8 mouse cellular contexts compared by ENCODE assay signal in the genomic region with DNA sequence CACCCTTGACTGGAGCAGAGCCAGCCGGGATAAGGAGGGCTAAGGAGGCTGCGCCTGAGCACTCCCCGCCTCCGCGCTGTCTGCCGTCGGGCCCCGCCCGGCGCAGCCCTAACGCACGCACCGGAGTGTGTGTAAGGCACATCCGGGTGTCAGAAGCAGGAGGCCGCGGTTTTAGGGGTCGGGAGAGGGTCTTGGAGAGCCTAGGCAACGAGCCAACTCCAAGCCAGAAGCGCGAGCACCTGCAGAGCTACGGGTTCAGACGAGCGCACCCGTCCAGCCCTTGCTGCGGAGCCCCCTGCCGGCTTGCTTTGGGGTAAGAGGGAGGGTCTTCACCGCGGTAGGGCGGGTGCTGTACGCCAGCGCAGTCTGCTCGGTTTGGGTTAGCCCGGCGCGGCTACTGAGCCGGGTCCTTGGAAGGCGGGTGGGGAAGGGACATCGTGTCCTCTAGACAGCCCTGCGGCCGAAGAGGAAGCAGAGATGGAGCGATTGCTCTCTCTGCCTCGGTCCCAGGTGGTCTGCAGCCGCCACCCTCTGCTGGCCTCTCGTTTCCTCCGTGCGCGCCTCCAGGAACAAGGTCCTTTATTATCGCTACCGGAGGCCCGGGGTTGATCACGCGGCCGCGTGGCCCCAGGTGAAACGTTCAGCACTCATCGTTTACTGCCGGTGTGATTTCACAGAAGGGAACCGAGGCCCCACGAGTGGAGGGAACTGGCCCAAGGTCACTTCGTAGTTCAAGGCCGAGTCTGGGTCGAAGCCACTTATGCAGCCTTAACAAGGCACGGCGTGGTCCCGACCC. TPM values are rescaled to one million over a fixed set of nuclear protein-coding genes. Genes with fewer than 3 reads are reported as not detected.
A peak's percentile ranks its signal among the peaks of the same experiment; 100 is the strongest.
DNase-seq lines count a peak whose midpoint lies in the region; ATAC-seq and TF ChIP-seq lines count a peak whose summit lies in the region.

No protein-coding gene starts in this region.

- no peaks in the 10 kb centered on the region for H3K79me2 ChIP-seq in myocyte (ENCODE audit: control insufficient read depth, insufficient read depth)

- no peak overlapping the region for H3ac ChIP-seq in myocyte (ENCODE audit: control insufficient read depth, insufficient read length)

- peak overlapping the region; percentile 96 for H3K4me2 ChIP-seq in heart, embryonic 12.5 days
- peak overlapping the region; percentile 99 for H3K4me2 ChIP-seq in liver, embryonic 11.5 days
- H3K4me2 ChIP-seq in myocyte (ENCODE audit: low read depth), result peak overlapping the region; percentile 85
- H3K4me2 ChIP-seq in stomach, embryonic 16.5 days (ENCODE audit: low read depth, low read length), result peak overlapping the region; percentile 91

- under 1% methylated on average over 64 of the region's 65 CpGs for WGBS in heart, embryonic 12.5 days
- under 1% methylated on average over 65 of the region's 65 CpGs for WGBS in liver, embryonic 11.5 days
- 1% methylated on average over 65 of the region's 65 CpGs for WGBS in stomach, embryonic 16.5 days

- peak; percentile 95 for DNase-seq in heart, adult 11 months
- DNase-seq in heart, adult 8-10 months (ENCODE audit: low spot score), result no peak
- DNase-seq in embryo, embryonic 10 days (ENCODE audit: low spot score), result peak; percentile 64
- peak; percentile 54 for DNase-seq in kidney, postnatal 10 days
- peak; percentile 72 for DNase-seq in liver, embryonic 11.5 days (ENCODE audit: low spot score)

- peaks cover 28% of the 10 kb centered on the region for H3K27me3 ChIP-seq in heart, embryonic 12.5 days (replicated peaks)
- peaks cover 24% of the 10 kb centered on the region for H3K27me3 ChIP-seq in liver, embryonic 11.5 days (replicated peaks; ENCODE audit: control insufficient read depth, insufficient read depth, low read length)
- H3K27me3 ChIP-seq in myocyte (ENCODE audit: control insufficient read depth, insufficient read depth, insufficient read length), result peaks cover 27% of the 10 kb centered on the region
- H3K27me3 ChIP-seq in stomach, embryonic 16.5 days (ENCODE audit: control insufficient read depth, insufficient read depth, low read length), result peaks cover 4% of the 10 kb centered on the region; the same call in 1 of the 2 replicates

- H3K9ac ChIP-seq in heart, embryonic 12.5 days, result peak overlapping the region; percentile 64
- H3K9ac ChIP-seq in liver, embryonic 11.5 days (ENCODE audit: low read depth, low read length), result peak overlapping the region; percentile 65
- peak overlapping the region; percentile 79 for H3K9ac ChIP-seq in stomach, embryonic 16.5 days (ENCODE audit: low read length)

- H3K27ac ChIP-seq in heart, embryonic 12.5 days (ENCODE audit: poor library complexity, severe bottlenecking), result no peak overlapping the region
- H3K27ac ChIP-seq in liver, embryonic 11.5 days (ENCODE audit: low read depth, low read length), result peak overlapping the region; percentile 28; the same call in 1 of the 2 replicates
- H3K27ac ChIP-seq in stomach, embryonic 16.5 days (ENCODE audit: low read length), result peak overlapping the region; percentile 72

- peak overlapping the region; percentile 61 for H3K4me3 ChIP-seq in heart, embryonic 12.5 days
- peak overlapping the region; percentile 56 for H3K4me3 ChIP-seq in liver, embryonic 11.5 days (ENCODE audit: low read depth, low read length)
- H3K4me3 ChIP-seq in myocyte, result peak overlapping the region; percentile 19
- H3K4me3 ChIP-seq in stomach, embryonic 16.5 days (replicated peaks; ENCODE audit: low read length), result peak overlapping the region; percentile 63

- H3K9me3 ChIP-seq in heart, embryonic 12.5 days (replicated peaks), result no peaks in the 10 kb centered on the region
- no peaks in the 10 kb centered on the region for H3K9me3 ChIP-seq in liver, embryonic 11.5 days (ENCODE audit: control insufficient read depth, low read length)
- H3K9me3 ChIP-seq in stomach, embryonic 16.5 days (replicated peaks; ENCODE audit: control insufficient read depth, low read length), result no peaks in the 10 kb centered on the region

- H3K36me3 ChIP-seq in heart, embryonic 12.5 days, result no peaks in the 10 kb centered on the region
- no peaks in the 10 kb centered on the region for H3K36me3 ChIP-seq in liver, embryonic 11.5 days (ENCODE audit: control insufficient read depth, insufficient read depth, low read length)
- no peaks in the 10 kb centered on the region for H3K36me3 ChIP-seq in myocyte (ENCODE audit: control insufficient read depth, insufficient read depth)
- H3K36me3 ChIP-seq in stomach, embryonic 16.5 days (ENCODE audit: control insufficient read depth, insufficient read depth, low read length), result no peaks in the 10 kb centered on the region

- H3K4me1 ChIP-seq in heart, embryonic 12.5 days (replicated peaks), result peaks cover 26% of the 10 kb centered on the region
- H3K4me1 ChIP-seq in liver, embryonic 11.5 days (replicated peaks; ENCODE audit: control insufficient read depth, insufficient read depth, low read length), result peaks cover 37% of the 10 kb centered on the region
- H3K4me1 ChIP-seq in stomach, embryonic 16.5 days (ENCODE audit: control insufficient read depth, insufficient read depth, low read length), result peaks cover 17% of the 10 kb centered on the region

- peak; percentile 37; the same call in 1 of the 2 replicates for ATAC-seq in heart, embryonic 12.5 days (ENCODE audit: insufficient number of reproducible peaks, low FRiP score)
- ATAC-seq in liver, embryonic 11.5 days (replicated peaks; ENCODE audit: low FRiP score), result peak; percentile 48
- peak; percentile 62 for ATAC-seq in stomach, embryonic 16.5 days (ENCODE audit: insufficient read depth, low FRiP score)

- no peak for TF ChIP-seq POLR2A in myocyte (IDR thresholded peaks at IDR 0.05; ENCODE audit: insufficient read length, low read depth)

TF ChIP-seq in myocyte, 11 proteins besides CTCF, POLR2A, EP300 and RAD21:
- TF ChIP-seq MYOG (IDR thresholded peaks at IDR 0.05; ENCODE audit: control insufficient read depth in 1 of 3, insufficient read depth in 1 of 3, insufficient read length in 2 of 3, low read depth in 2 of 3) (no peak), MYOD1 (IDR thresholded peaks at IDR 0.05; ENCODE audit: control insufficient read depth in 1 of 3, insufficient read length in 2 of 3, low read depth in 2 of 3) (no peak)

RNA-seq across cellular contexts. Expression of a gene that starts 6.8 kb away (rescaled TPM):
- 100 to 1,000 TPM; 234 to 417 (median 264) TPM for total RNA-seq in heart, adult 8-10 months (2022)
- 12.5 and 15.6 TPM in 2 replicates for polyA plus RNA-seq in heart, embryonic 12.5 days (2016; fragmentation: Nextera tagmentation; extraction: Ambion mirVana)
- polyA plus RNA-seq in liver, embryonic 11.5 days (2014; fragmentation: Nextera tagmentation; extraction: Ambion mirVana), result 42.8 and 47.2 TPM in 2 replicates
- 0.11 TPM for polyA plus RNA-seq in myocyte (2012; fragmentation: generic; extraction: Trizol)
- 82.0 and 98.2 TPM in 2 replicates for polyA plus RNA-seq in stomach, embryonic 16.5 days (2015; fragmentation: Nextera tagmentation; extraction: Ambion mirVana)

Comparison
In these comparisons a context has a peak if more than half of its experiments do, and no peak if none do; other contexts are left out.
1. RNA of a gene that starts 6.8 kb away (polyA plus RNA-seq): 82.0 to 98.2 TPM in stomach, embryonic 16.5 days, 42.8 to 47.2 TPM in liver, embryonic 11.5 days and 12.5 to 15.6 TPM in heart, embryonic 12.5 days; 0.11 TPM in myocyte (single experiment); every median in the first group is over 10 times any median in the second.
2. Peak in every context shown above with its lines, with median percentiles within 50 percentile points of each other: ATAC-seq, H3K4me2 ChIP-seq, H3K4me3 ChIP-seq and H3K9ac ChIP-seq.